Mouse (Mus musculus) cerebellum, adult 18-20 months (tissue): ENCODE results near the gene Tbxas1.

ENCODE experiments used
- DNase-seq, 2 experiments: peaks; one replicate each; pipeline ENCODE4 v3.0.0; 2021

The Tbxas1 gene

GRCm38 (mm10) chr6:38966839-38967238, 91.6 kb downstream of the Tbxas1 start:
- no peak for DNase-seq

GRCm38 (mm10) chr6:38967288-38967687, 92.1 kb downstream of the Tbxas1 start:
- DNase-seq = no peak

- DNase-seq = no peak
Measured at GRCm38 (mm10) chr6:38967988-38968387, 92.8 kb downstream of the Tbxas1 start.

GRCm38 (mm10) chr6:38969944-38970740, 94.9 kb downstream of the Tbxas1 start:
- DNase-seq = no peak

GRCm38 (mm10) chr6:38970759-38971158, 95.6 kb downstream of the Tbxas1 start:
- no peak for DNase-seq

GRCm38 (mm10) chr6:38972826-38973225, 97.6 kb downstream of the Tbxas1 start:
- no peak for DNase-seq

- no peak for DNase-seq
Measured at GRCm38 (mm10) chr6:38973441-38974161, 98.4 kb downstream of the Tbxas1 start.

- DNase-seq = no peak
Measured at GRCm38 (mm10) chr6:38974162-38974525, 98.9 kb downstream of the Tbxas1 start.

GRCm38 (mm10) chr6:38974536-38975268, 99.5 kb downstream of the Tbxas1 start:
- DNase-seq = no peak

GRCm38 (mm10) chr6:38975866-38976265, 100.7 kb downstream of the Tbxas1 start:
- no peak for DNase-seq

GRCm38 (mm10) chr6:38976355-38976754, 101.2 kb downstream of the Tbxas1 start:
- DNase-seq = no peak

- DNase-seq = no peak
Measured at GRCm38 (mm10) chr6:38980921-38981715, 105.9 kb downstream of the Tbxas1 start.

GRCm38 (mm10) chr6:38982071-38982470, 106.9 kb downstream of the Tbxas1 start:
- no peak for DNase-seq

GRCm38 (mm10) chr6:38982656-38983055, 107.5 kb downstream of the Tbxas1 start:
- DNase-seq = no peak

- DNase-seq = no peak
Measured at GRCm38 (mm10) chr6:38983060-38983459, 107.9 kb downstream of the Tbxas1 start.

GRCm38 (mm10) chr6:38984626-38985025, 109.4 kb downstream of the Tbxas1 start:
- DNase-seq = no peak

GRCm38 (mm10) chr6:38986641-38987040, 111.4 kb downstream of the Tbxas1 start:
- DNase-seq = no peak

GRCm38 (mm10) chr6:38992016-38992415, 116.8 kb downstream of the Tbxas1 start:
- DNase-seq = no peak

- no peak for DNase-seq
Measured at GRCm38 (mm10) chr6:38995774-38996173, 120.6 kb downstream of the Tbxas1 start.

- DNase-seq = no peak
Measured at GRCm38 (mm10) chr6:38997838-38998237, 122.6 kb downstream of the Tbxas1 start.

GRCm38 (mm10) chr6:39003126-39003525, 127.9 kb downstream of the Tbxas1 start:
- DNase-seq = no peak

- no peak for DNase-seq
Measured at GRCm38 (mm10) chr6:39004003-39004473, 128.8 kb downstream of the Tbxas1 start.
